Mouse (Mus musculus): ENCODE measurements around the gene Fmr1nb. TPM values are rescaled to one million over a fixed set of nuclear protein-coding genes. Genes with fewer than 3 reads are reported as not detected.

Fmr1nb gene
- total RNA-seq (2023) = not detected in 2 replicates

GRCm38 (mm10) chrX:68761606-68762005 lies at the start of gene Fmr1nb:
Gene Fmr1nb, plus strand, starts transcription at chrX:68761839.

GRCm38 (mm10) chrX:68821059-68821458 lies 59.4 kb downstream of the Fmr1nb start, which contains the start of gene Gm14698:
Gene Gm14698, plus strand, starts transcription at chrX:68821093.

Other genes with a start within 250 kb of the Fmr1nb start
- 81.0 and 105 TPM in 2 replicates for gene Fmr1, start 83.3 kb upstream of the Fmr1nb start, total RNA-seq (2023)
- 0.54 and 1.8 TPM in 2 replicates for gene Gm14698, start 59.3 kb downstream of the Fmr1nb start, total RNA-seq (2023)
- gene Gm6812, start 131.2 kb downstream of the Fmr1nb start, total RNA-seq (2023) = not detected in 2 replicates

Measured in neutrophil, adult 65 days (primary cell).